In the genomic region with DNA sequence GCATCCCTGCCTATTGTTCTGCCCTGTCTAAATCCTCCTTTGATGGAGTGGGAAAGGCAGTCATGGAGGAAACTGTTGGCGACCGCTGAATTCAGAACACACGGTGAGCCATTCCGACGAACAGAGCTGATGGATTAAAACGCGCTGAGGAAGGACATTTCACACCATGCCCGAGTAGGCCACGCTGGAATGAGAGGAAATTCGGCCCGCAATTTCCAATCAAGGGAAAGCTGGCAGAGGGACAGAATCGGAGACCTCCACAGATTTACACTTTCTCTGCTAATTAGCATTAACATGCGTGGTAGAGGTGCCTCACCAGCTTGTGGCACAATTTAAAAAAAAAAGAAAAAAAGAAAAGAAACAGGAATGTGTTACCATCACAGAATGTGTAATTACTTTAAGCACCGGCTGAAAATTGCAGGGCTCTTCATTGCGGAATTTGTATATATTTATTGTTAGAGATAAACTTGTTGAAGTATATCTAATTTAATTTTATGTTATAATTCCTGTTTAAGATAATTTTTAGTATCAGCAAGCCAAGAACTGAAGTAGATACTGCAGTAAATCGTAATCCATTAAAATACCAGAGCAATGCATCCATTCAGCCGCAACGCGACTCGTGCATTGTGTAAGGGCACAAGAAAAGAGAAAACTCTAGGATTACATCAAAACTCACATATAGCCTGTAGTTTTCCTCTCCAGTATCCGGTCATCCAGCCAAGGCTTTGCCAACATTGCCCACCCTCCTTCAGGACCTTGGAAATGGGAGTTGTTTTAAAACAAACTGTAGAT, we compare ENCODE assay signal across 10 mouse cellular contexts.
A peak's percentile ranks its signal among the peaks of the same experiment; 100 is the strongest.
DNase-seq lines count a peak whose midpoint lies in the region; ATAC-seq and TF ChIP-seq lines count a peak whose summit lies in the region.
"Had no signal": no experiment of that assay in that cellular context is flagged by ENCODE, and none has a peak within 500 bp of the region (broad histone marks: within the 10 kb centered on the region; RNA-seq: fewer than 3 reads in every experiment).

No protein-coding gene starts in this region.

- TF ChIP-seq CTCF in heart, adult 2 months (IDR thresholded peaks at IDR 0.05), result no peak

- WGBS in heart, embryonic 11.5 days (ENCODE audit: insufficient replicate concordance), result 57% methylated on average over 21 of the region's 21 CpGs
- 66% methylated on average over 21 of the region's 21 CpGs for WGBS in heart, adult 2 months
- WGBS in limb, embryonic 10.5 days, result 59% methylated on average over 21 of the region's 21 CpGs

- no peaks in the 10 kb centered on the region for H3K27me3 ChIP-seq in heart, embryonic 11.5 days (ENCODE audit: control insufficient read depth, insufficient read depth, low read length)
- no peaks in the 10 kb centered on the region for H3K27me3 ChIP-seq in heart, adult 2 months (ENCODE audit: control insufficient read depth, insufficient read depth, low read length)
- no peaks in the 10 kb centered on the region for H3K27me3 ChIP-seq in limb, embryonic 10.5 days (ENCODE audit: low read depth, poor library complexity, severe bottlenecking)

- no peak overlapping the region for H3K9ac ChIP-seq in heart, embryonic 11.5 days (ENCODE audit: low read depth, low read length)
- H3K9ac ChIP-seq in heart, adult 2 months (ENCODE audit: low read depth, low read length), result no peak overlapping the region

- no peak overlapping the region for H3K27ac ChIP-seq in heart, embryonic 11.5 days (ENCODE audit: low read depth, low read length)
- H3K27ac ChIP-seq in heart, adult 2 months, result no peak overlapping the region
- peak overlapping the region; percentile 64; the same call in 1 of the 2 replicates for H3K27ac ChIP-seq in limb, embryonic 10.5 days

- no peak for DNase-seq in heart, adult 2 months
- peak; percentile 19 for DNase-seq in right cerebral cortex, postnatal 4 days
- DNase-seq in right cerebral cortex, postnatal 36 days (ENCODE audit: low spot score in 2 of 2), result no peak
- DNase-seq in limb, embryonic 10.5 days (ENCODE audit: low spot score), result no peak
- no peak for DNase-seq in adrenal gland, postnatal 4 days (ENCODE audit: low spot score in 2 of 2)
- no peak for DNase-seq in urinary bladder, postnatal 36 days (ENCODE audit: low spot score in 2 of 2)
- DNase-seq: B cell, adult 2 months had no signal

- no peaks in the 10 kb centered on the region for H3K9me3 ChIP-seq in heart, embryonic 11.5 days (replicated peaks; ENCODE audit: control insufficient read depth, low read length)
- H3K9me3 ChIP-seq in limb, embryonic 10.5 days (replicated peaks), result no peaks in the 10 kb centered on the region
- H3K9me3 ChIP-seq: megakaryocyte, embryonic 14.5 days had no signal

- 0 out of 2 replicates have a peak overlapping the region, but pooled peaks have one; percentile 14 for H3K4me2 ChIP-seq in heart, embryonic 11.5 days

- H3K4me3 ChIP-seq in heart, embryonic 11.5 days (ENCODE audit: low read depth, low read length), result no peak overlapping the region
- no peak overlapping the region for H3K4me3 ChIP-seq in heart, adult 2 months
- no peak overlapping the region for H3K4me3 ChIP-seq in limb, embryonic 10.5 days
- H3K4me3 ChIP-seq: megakaryocyte, embryonic 14.5 days had no signal

- intact Hi-C loops in heart, adult 2 months (cut with DNase I), result no loop called here

- no peaks in the 10 kb centered on the region for H3K36me3 ChIP-seq in heart, embryonic 11.5 days (ENCODE audit: control insufficient read depth, insufficient read depth, low read length)
- no peaks in the 10 kb centered on the region for H3K36me3 ChIP-seq in heart, adult 2 months (ENCODE audit: control insufficient read depth, insufficient read depth, low read length)
- H3K36me3 ChIP-seq in limb, embryonic 10.5 days, result no peaks in the 10 kb centered on the region

- no peak for ATAC-seq in heart, embryonic 11.5 days (replicated peaks; ENCODE audit: insufficient number of reproducible peaks, low FRiP score, low TSS enrichment)
- ATAC-seq in erythroid progenitor cell, adult 5-6 weeks (replicated peaks; ENCODE audit: low FRiP score, poor library complexity, severe bottlenecking), result no peak

- TF ChIP-seq POLR2A in heart, adult 2 months (IDR thresholded peaks at IDR 0.05; ENCODE audit: insufficient read depth, low read depth, low read length), result no peak

- no peaks in the 10 kb centered on the region for H3K79me2 ChIP-seq in heart, adult 2 months (replicated peaks; ENCODE audit: control insufficient read depth, insufficient read depth, low read length)

- no peak for TF ChIP-seq EP300 in heart, adult 2 months (IDR thresholded peaks at IDR 0.05; ENCODE audit: insufficient read depth, low read depth, low read length)

- H3K4me1 ChIP-seq in heart, embryonic 11.5 days (ENCODE audit: control insufficient read depth, insufficient read depth, low read length), result no peaks in the 10 kb centered on the region
- no peaks in the 10 kb centered on the region for H3K4me1 ChIP-seq in heart, adult 2 months (ENCODE audit: control insufficient read depth, insufficient read depth, low read length)
- peaks cover 15% of the 10 kb centered on the region for H3K4me1 ChIP-seq in limb, embryonic 10.5 days
